Mouse (Mus musculus) heart, postnatal 4 days (tissue): Measurements from ENCODE around the gene Gfral. TPM values are rescaled to one million over a fixed set of nuclear protein-coding genes. Genes with fewer than 3 reads are reported as not detected.

Experiments
- DNase-seq: peaks from one replicate; pipeline ENCODE4 v3.0.0; 2021
- total RNA-seq, 2 experiments: library from RNA; stranded (reverse); gene quantifications; 2 replicates each; pipeline ENCODE4 v1.2.3; 2021

Gene Gfral
- total RNA-seq = not detected

GRCm38 (mm10) chr9:76213557-76213956 lies at the start of gene Gfral:
Gfral (minus strand) TSS chr9:76213657.
- no peak for DNase-seq

- no peak for DNase-seq
Observed at GRCm38 (mm10) chr9:76257731-76258130, 44.3 kb upstream of the Gfral start.

GRCm38 (mm10) chr9:76252544-76252943 lies 39.1 kb upstream of the Gfral start:
- DNase-seq = no peak

GRCm38 (mm10) chr9:76252109-76252508 lies 38.7 kb upstream of the Gfral start:
- DNase-seq = no peak

DNA sequence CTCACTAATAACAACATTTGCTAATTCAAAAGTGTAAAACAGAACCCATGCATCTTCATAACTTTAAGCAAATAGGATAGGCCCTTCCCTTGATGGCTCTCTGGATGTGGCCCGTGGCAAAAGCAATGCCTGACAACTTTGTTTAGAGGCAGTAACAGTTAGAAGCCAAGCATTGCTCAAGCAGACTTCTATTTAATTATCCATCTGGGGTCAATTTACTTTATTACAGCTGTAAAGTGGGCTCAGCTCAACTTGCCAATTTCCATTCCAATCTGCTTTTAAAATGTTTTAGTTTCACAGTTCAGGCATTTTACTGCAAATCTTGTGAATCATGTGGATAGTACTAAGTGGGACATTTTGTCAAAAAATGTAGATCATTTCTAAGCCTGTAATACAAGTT lies 28.9 kb upstream of the Gfral start:
- no peak for DNase-seq

- no peak for DNase-seq
Observed at GRCm38 (mm10) chr9:76237946-76238345, 24.5 kb upstream of the Gfral start.

GRCm38 (mm10) chr9:76237243-76237642 lies 23.8 kb upstream of the Gfral start:
- DNase-seq = no peak

DNA sequence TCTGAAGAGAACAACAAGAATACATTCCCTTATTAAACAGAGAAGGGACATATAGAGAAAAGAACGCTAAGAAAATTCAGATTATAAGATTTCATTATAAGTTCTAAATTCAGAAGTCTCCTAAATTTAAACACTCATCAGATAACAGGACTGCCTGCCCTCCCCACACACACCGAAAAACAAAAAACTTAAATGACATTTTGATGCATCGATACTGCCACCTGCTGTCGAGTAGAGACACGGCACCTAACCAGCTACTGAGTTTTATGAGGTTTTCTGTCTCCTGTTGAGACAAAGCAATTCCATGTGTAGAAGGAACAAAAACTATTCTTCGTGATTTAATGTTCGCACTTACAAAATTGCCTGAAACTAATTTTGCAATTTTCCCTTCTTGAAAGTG lies 23.2 kb upstream of the Gfral start:
- peak; percentile 69 for DNase-seq

- DNase-seq = peak; percentile 15
Observed at GRCm38 (mm10) chr9:76235945-76236503, 22.6 kb upstream of the Gfral start.

GRCm38 (mm10) chr9:76234899-76235298 lies 21.4 kb upstream of the Gfral start:
- no peak for DNase-seq

DNA sequence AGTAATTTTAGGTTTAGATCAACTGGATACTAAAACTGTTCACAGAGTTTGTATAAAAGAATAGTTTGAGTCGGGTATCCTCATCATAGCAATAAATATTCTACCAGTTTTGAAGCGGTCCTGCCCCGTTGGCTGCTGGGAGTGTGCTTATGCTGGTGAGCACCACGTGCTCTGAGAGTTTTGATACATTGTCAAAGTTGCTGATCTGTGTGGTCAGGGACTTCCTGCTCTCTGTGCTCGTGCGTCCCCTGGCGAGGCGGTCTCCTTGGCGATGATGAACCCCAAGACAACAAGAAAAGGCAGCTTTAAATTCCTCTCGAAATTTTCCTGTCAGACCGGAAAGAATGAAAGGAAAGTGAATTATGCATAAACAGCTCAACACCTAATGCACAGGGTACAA lies 16.9 kb upstream of the Gfral start:
- DNase-seq = no peak

- no peak for DNase-seq
Observed at GRCm38 (mm10) chr9:76217178-76217975, 3.9 kb upstream of the Gfral start.

- no peak for DNase-seq
Observed at GRCm38 (mm10) chr9:76214678-76215077, 1.2 kb upstream of the Gfral start.

DNA sequence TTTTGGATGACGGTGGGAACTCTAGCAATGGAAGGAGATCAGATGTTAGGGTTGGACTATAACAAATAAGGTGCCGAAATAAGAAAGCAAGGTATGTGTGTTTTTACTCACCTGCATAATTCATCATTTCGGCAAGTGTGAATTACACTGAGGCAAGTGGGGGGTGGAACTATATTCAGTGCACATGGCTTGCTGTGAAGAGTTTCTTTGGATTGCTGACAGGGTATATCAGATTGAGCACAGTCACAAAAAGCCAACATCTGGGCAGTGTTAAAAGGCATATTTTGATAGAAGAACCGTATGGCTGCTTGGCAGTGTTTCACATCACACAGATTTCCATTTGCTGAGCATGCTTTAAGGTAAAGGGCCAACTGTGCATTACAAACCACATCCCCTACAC lies 16.5 kb downstream of the Gfral start:
- no peak for DNase-seq

- DNase-seq = no peak
Observed at GRCm38 (mm10) chr9:76179221-76179620, 34.2 kb downstream of the Gfral start.

GRCm38 (mm10) chr9:76172686-76173295 lies 40.7 kb downstream of the Gfral start:
- DNase-seq = no peak

GRCm38 (mm10) chr9:76168355-76168754 lies 45.1 kb downstream of the Gfral start:
- DNase-seq = peak; percentile 12

DNA sequence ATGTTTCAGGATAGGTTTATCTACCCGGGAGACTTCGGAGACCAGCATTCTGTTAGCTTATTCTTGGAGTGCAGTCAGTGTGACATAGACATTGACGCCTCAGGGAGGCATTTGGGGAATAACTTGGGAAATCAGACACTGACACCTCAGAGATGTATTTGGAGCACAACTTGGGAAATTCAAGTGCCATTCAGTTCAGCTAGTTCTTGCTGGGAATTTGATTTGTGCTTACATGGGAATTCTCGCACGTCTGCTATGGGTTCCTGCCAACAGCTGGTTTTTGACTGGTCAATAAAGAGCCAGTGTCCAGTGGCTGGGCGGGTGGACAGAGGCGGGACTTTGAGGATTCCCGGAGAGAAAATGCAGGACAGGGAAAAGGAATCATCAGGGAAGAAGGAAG lies 51.0 kb downstream of the Gfral start:
- DNase-seq = no peak

- no peak for DNase-seq
Observed at GRCm38 (mm10) chr9:76145593-76145992, 67.9 kb downstream of the Gfral start.

- peak; percentile 48 for DNase-seq
Observed at GRCm38 (mm10) chr9:76138378-76139109, 74.9 kb downstream of the Gfral start.

GRCm38 (mm10) chr9:76134042-76134441 lies 79.4 kb downstream of the Gfral start:
- DNase-seq = no peak

GRCm38 (mm10) chr9:76129353-76129752 lies 84.1 kb downstream of the Gfral start:
- no peak for DNase-seq

DNA sequence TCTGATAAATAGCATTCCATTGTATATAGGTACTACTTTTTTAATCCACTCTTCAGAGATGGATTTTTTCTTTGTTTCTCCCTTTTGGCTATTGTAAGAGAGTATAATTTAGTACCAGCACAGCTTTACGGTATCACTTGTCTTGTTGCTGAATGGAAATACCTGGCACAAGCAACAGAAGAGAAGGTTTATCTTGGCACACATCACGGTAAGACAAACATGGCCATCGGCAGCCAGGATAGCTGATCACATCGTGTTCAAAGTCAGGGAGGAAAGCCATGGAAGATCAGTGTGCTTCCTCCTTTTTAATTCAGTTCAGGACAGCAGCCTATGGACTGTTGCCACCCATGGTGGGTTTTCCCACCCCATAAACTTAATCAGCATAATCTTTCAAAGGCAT lies 89.2 kb downstream of the Gfral start:
- DNase-seq = no peak
